Mouse (Mus musculus): ENCODE data around the gene Atp8b4.

DNA sequence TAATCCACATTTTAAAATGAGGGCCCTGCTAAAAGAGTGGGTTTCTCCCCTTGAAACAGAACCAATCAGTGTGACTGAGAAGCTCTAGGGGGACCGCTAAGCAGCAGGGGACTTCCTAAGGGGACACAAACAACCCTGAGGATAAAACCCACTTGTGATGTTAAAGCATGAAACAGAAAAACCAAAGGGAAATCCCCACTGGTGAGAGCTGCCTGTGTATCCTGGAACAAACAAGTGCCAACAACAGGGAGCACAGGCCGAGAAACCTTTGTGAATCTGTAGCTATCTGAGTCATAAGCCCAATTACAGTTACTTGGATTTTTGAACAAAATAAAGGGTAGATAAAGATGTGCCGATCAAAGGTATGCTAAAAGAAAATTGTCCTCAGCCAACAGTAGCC, 168.7 kb downstream of the Atp8b4 start:
- TF ChIP-seq CTCF (IDR thresholded peaks at IDR 0.05; ENCODE audit: low read depth), result no peak
- TF ChIP-seq EP300 (IDR thresholded peaks at IDR 0.05; ENCODE audit: low read depth), result no peak

Data from liver, postnatal 0 days (tissue).